Mouse (Mus musculus) neural tube, embryonic 14.5 days (tissue): ENCODE results near the gene Hnrnpll. TPM values are rescaled to one million over a fixed set of nuclear protein-coding genes. Genes with fewer than 3 reads are reported as not detected.
A peak's percentile ranks its signal among the peaks of the same experiment; 100 is the strongest.
"Not testable (repeated sequence)": the region's sequence is repeated elsewhere in the genome, so short reads cannot be mapped to it uniquely, and the experiment has no call there.

Experiments used
- ATAC-seq: fragments of 200-750 bp; cut with Nextera tagmentation; 2 replicates; pipeline ENCODE4 v1.8.0; 2017; ENCODE audit warnings: low read depth, mild to moderate bottlenecking, moderate TSS enrichment, moderate library complexity
- H3K27ac ChIP-seq: fragments of 300-500 bp; sonication (generic); 2 replicates; pipeline ENCODE4 v1.5.1; 2014; ENCODE audit warnings: low read depth, mild to moderate bottlenecking, control low read depth, low read length, moderate library complexity, mixed read lengths
- H3K27me3 ChIP-seq: fragments of 300-500 bp; sonication (generic); 2 replicates; pipeline ENCODE4 v1.6.1; 2014; ENCODE audit warnings: low read length; ENCODE audit not compliant: control insufficient read depth, insufficient read depth
- H3K36me3 ChIP-seq: fragments of 300-500 bp; sonication (generic); 2 replicates; pipeline ENCODE4 v1.6.1; 2014; ENCODE audit warnings: low read length, mixed read lengths; ENCODE audit not compliant: control insufficient read depth, insufficient read depth
- H3K4me1 ChIP-seq: fragments of 300-500 bp; sonication (generic); 2 replicates; pipeline ENCODE4 v1.6.1; 2014; ENCODE audit warnings: low read length; ENCODE audit not compliant: control insufficient read depth, insufficient read depth
- H3K4me2 ChIP-seq: fragments of 300-500 bp; sonication (generic); 2 replicates; pipeline ENCODE4 v1.6.1; 2014; ENCODE audit warnings: mild to moderate bottlenecking, low read depth, low read length, control low read depth
- H3K4me3 ChIP-seq: fragments of 300-500 bp; sonication (generic); 2 replicates; pipeline ENCODE4 v1.5.1; 2014; ENCODE audit warnings: low read depth, low read length, control low read depth, mixed read lengths
- H3K9ac ChIP-seq: fragments of 300-500 bp; sonication (generic); replicated peaks from 2 replicates; pipeline ENCODE4 v1.6.1; 2014; ENCODE audit warnings: low read depth, mild to moderate bottlenecking, control low read depth, low read length, mixed read lengths
- H3K9me3 ChIP-seq: fragments of 300-500 bp; sonication (generic); 2 replicates; pipeline ENCODE4 v1.6.1; 2016; ENCODE audit warnings: low read length; ENCODE audit not compliant: control insufficient read depth
- WGBS: fragments of 180-500 bp; shearing (Covaris S2); extraction: QIAGEN DNeasy Blood & Tissue Kit; methylation state at CpG from one replicate; pipeline ENCODE4 v1.1.7; 2014; 5-methylcytosine and 5-hydroxymethylcytosine counted together
- polyA plus RNA-seq: library from polyadenylated mRNA; unstranded; fragments of >200 nt; fragmentation: Nextera tagmentation; extraction: Ambion mirVana; gene quantifications from 2 replicates; pipeline ENCODE4 v1.2.1, GENCODE M21; 2014

Gene Hnrnpll
- polyA plus RNA-seq, 1 experiment from 2014 or later: 66.5 TPM

DNA sequence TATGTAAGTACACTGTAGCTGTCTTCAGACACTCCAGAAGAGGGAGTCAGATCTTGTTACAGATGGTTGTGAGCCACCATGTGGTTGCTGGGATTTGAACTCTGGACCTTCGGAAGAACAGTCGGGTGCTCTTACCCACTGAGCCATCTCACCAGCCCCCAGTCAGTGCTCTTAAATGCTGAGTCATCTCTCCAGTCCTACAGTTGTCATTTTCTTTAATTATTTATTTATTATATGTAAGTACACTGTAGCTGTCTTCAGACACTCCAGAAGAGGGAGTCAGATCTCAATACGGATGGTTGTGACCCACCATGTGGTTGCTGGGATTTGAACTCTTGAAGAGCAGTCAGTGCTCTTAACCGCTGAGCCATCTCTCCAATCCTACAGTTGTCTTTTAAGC lies 45.7 kb downstream of the Hnrnpll start:
- not testable (repeated sequence) for H3K9me3 ChIP-seq, ATAC-seq, H3K27ac ChIP-seq, H3K4me3 ChIP-seq, H3K9ac ChIP-seq, H3K27me3 ChIP-seq, H3K4me1 ChIP-seq, H3K4me2 ChIP-seq, H3K36me3 ChIP-seq
- WGBS: 90% methylated on average over 4 of the region's 4 CpGs

DNA sequence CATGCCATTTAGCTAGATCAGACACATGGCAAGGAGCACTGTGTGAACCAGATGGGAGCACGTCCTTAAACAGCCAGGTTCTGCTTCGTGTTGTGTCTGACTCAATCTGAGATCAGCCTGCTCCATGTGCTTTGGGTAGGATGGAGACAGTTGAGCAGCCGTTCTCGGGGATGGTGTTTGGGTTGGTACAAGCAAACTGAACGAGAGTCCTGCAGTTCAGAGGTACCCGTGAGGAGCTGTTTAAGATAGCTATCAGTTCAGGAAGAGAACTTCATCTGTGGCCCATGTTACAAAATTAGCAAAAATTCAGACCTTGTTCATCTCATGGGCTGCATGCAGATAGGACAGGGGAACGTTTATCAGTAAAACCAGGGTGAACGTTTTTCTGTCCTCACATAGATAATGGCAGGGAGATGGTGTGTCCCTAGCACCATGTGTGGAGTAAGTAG lies 47.7 kb downstream of the Hnrnpll start:
- Histone ChIP-seq H3K36me3 (no peaks in the 10 kb centered on the region), H3K4me1 (0 out of 2 replicates have a peak, but pooled peaks cover 2% of the 10 kb centered on the region), H3K9me3 (no peaks in the 10 kb centered on the region), H3K27ac (no peak overlapping the region), H3K9ac (no peak overlapping the region), H3K4me2 (no peak overlapping the region), H3K27me3 (no peaks in the 10 kb centered on the region), H3K4me3 (no peak overlapping the region)
- 89% methylated on average over 8 of the region's 8 CpGs for WGBS
- ATAC-seq: no peak

DNA sequence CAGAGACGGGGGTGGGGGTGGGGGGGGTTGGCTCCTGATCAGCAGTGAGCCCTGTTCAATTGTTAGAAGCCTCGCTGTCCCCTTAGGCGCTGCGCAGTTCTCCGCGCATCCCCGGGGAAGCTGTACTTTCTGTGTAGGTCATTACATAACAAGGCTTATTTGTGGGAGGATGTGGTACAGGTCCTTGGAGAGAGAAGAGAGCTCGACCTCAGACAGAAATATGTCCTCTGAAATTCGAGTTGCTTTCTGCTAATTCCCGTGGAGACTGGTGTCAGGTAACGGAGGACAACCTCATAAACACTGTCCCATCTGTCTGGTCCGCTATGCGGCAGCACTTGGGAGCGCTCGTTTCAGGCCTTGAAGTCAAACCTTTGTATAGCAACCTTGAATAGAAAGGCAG lies 52.2 kb downstream of the Hnrnpll start:
- Histone ChIP-seq H3K36me3 (no peaks in the 10 kb centered on the region), H3K4me1 (peaks cover 6% of the 10 kb centered on the region; the same call in 1 of the 2 replicates), H3K9ac (no peak overlapping the region), H3K4me2 (no peak overlapping the region), H3K27ac (no peak overlapping the region), H3K27me3 (no peaks in the 10 kb centered on the region), H3K4me3 (no peak overlapping the region), H3K9me3 (no peaks in the 10 kb centered on the region)
- 31% methylated on average over 15 of the region's 15 CpGs for WGBS
- ATAC-seq: no peak

DNA sequence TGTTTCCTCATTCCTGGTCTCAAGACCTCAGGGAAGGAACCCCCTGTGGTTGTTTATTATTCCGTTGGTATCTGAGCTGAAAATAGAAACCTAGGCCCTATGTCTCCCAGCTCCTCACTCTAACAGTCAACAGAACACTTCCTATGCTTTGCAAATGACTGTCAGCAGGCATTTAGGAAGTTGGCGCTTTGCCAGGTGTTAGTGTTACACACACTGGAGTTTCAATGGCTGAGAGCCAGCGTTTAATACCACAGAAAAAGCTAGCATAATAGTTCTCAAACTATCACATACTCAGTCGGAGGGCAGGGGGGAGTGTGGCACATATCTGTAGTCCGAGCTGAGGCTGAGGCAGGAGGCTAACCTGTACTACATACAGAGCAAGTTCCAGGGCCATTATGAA lies 53.3 kb downstream of the Hnrnpll start:
- no peak overlapping the region for H3K4me3 ChIP-seq
- H3K4me2 ChIP-seq: no peak overlapping the region
- no peaks in the 10 kb centered on the region for H3K27me3 ChIP-seq
- peak; percentile 67; the same call in 1 of the 2 replicates for ATAC-seq
- no peaks in the 10 kb centered on the region for H3K36me3 ChIP-seq
- no peak overlapping the region for H3K9ac ChIP-seq
- 33% methylated on average over 5 of the region's 5 CpGs for WGBS
- H3K27ac ChIP-seq: peak overlapping the region; percentile 34; the same call in 1 of the 2 replicates
- H3K9me3 ChIP-seq: no peaks in the 10 kb centered on the region
- H3K4me1 ChIP-seq: peaks cover 6% of the 10 kb centered on the region; the same call in 1 of the 2 replicates

DNA sequence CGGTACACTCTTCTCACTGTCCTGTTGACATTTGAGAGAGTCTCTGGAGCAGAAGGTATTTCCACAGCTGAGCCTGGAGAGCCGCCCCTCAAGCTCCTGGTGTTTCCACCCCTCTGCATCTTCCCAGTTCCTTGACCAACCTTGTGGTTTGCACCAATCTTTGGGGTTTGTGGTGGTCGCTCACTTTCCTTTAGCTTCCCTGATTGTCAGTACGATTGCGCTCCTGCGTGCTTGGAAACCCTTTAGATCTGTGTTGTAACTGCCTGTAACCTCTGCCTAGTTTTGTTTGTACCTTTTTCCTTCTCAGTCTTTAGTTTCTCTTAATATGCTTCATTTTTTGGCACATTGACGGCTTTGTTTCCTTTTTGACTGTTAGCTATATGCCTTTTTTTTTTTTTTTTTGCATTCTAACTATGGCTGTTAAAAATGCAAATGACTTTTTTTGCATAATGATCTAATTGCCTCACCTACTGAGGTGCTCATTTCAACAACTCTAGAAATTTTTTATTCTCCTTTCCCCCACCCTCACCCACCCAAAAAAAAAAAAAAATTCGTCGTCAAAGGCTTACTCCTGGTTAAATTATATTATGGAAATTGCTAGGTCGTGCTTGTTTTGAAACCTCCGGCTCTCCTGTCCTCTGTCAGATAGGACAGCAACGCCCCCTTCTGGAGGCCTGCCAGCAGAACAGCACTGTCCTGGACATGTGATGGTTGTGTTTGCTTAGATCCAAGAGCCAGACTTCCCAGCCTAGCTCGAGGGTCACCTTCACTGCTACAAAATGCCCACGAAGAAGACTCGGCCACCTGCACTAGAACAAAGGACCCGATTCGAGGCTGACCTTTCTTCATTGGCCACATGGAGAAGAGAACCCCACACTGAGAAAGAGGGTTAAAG lies 57.5 kb downstream of the Hnrnpll start:
- no peak overlapping the region for H3K4me2 ChIP-seq
- ATAC-seq: no peak
- H3K36me3 ChIP-seq: no peaks in the 10 kb centered on the region
- H3K27ac ChIP-seq: no peak overlapping the region
- no peaks in the 10 kb centered on the region for H3K27me3 ChIP-seq
- H3K4me1 ChIP-seq: peaks cover 4% of the 10 kb centered on the region; the same call in 1 of the 2 replicates
- 48% methylated on average over 17 of the region's 17 CpGs for WGBS
- H3K9ac ChIP-seq: no peak overlapping the region
- H3K9me3 ChIP-seq: no peaks in the 10 kb centered on the region
- H3K4me3 ChIP-seq: no peak overlapping the region

DNA sequence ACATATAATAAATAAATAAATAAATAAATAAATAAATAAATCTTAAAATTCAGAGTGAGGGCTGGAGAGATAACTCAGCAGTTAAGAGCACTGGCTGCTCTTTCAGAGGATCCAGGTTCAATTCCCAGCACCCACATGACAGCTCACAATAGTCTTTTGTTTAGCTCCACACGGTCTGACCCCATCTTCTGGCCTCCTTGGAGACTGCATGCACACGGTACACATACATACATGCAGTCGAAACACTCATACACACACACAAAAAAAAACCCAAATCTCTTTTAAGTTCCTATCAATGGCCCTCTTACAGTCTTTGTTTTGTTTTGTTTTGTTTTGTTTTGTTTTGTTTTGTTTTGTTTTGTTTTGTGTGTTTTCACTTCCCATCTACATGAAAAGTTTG lies 58.3 kb downstream of the Hnrnpll start:
- not testable (repeated sequence) for H3K9ac ChIP-seq, H3K4me2 ChIP-seq, ATAC-seq, H3K27me3 ChIP-seq, H3K4me3 ChIP-seq, H3K4me1 ChIP-seq, H3K9me3 ChIP-seq, H3K36me3 ChIP-seq, H3K27ac ChIP-seq
- 96% methylated on average over 3 of the region's 3 CpGs for WGBS

DNA sequence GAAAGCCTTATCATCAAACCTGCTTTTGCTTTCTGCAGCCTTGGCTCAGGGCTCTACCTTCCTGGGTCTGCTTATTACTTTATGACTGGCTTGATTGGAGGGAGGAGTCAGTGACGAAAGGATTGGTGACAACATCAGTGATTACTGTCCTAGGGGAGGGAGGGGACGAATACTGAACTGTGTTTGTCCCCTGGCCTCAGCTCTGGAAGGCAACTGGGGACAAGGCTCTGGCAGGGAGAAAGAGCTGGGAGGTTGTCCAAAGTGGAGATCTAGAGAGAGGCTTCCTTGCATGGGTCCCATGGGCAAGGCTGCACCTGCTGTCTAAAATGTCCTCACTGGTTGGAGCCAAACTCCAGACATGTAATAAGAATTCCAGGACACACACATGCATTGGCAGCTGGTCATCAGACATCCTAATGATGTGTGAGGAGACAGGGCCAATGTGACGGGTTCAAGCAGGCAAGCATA lies 59.7 kb downstream of the Hnrnpll start:
- Histone ChIP-seq H3K9ac (no peak overlapping the region), H3K9me3 (no peaks in the 10 kb centered on the region), H3K27me3 (no peaks in the 10 kb centered on the region), H3K4me1 (no peaks in the 10 kb centered on the region), H3K36me3 (no peaks in the 10 kb centered on the region), H3K4me2 (no peak overlapping the region), H3K27ac (no peak overlapping the region), H3K4me3 (no peak overlapping the region)
- no peak for ATAC-seq
- 46% methylated on average over 3 of the region's 3 CpGs for WGBS

DNA sequence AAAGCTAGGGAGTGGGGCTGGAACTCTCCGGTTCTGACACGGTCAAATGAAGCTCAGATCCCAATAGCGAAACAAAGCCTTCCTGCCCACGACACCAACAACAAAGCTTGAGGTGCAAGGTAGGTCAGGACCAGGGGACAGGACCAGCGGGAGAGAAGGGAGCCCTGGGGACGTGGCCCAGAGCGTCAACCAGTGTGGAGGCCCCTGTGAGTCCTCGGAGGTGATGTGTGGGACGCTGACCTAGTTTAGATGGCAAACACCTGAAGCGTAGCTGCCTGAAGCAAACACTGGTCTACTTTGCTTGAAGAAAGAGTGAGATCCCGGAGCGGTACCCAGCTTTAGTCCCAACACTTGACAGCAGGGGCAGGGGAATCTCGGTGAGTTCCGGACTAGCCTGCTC lies 62.5 kb downstream of the Hnrnpll start:
- 92% methylated on average over 14 of the region's 14 CpGs for WGBS
- Histone ChIP-seq H3K27ac (no peak overlapping the region), H3K36me3 (no peaks in the 10 kb centered on the region), H3K4me2 (no peak overlapping the region), H3K4me1 (no peaks in the 10 kb centered on the region), H3K9ac (no peak overlapping the region), H3K4me3 (no peak overlapping the region), H3K9me3 (no peaks in the 10 kb centered on the region), H3K27me3 (no peaks in the 10 kb centered on the region)
- no peak for ATAC-seq

DNA sequence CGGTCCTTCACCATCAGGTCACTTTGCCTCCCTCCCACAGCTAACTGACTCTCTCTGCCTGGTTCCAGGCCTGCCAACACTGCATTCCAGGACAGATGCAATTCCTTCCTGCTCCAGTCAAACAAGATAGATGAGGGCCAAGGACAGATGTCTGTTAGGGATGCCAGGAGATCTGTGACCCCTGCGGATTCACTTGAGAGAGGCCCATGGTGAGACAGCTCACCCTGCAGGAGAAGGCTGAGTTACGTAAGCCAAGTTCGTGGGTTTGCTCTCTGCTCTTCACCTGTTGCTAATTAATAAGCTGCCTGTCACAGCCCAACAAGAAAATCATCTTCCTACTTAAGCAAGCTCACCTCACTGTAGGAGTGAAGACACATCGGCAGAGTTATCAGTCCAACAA lies 63.1 kb downstream of the Hnrnpll start:
- Histone ChIP-seq H3K36me3 (no peaks in the 10 kb centered on the region), H3K27me3 (no peaks in the 10 kb centered on the region), H3K4me3 (no peak overlapping the region), H3K9ac (no peak overlapping the region), H3K27ac (no peak overlapping the region), H3K9me3 (no peaks in the 10 kb centered on the region), H3K4me2 (no peak overlapping the region), H3K4me1 (no peaks in the 10 kb centered on the region)
- no peak for ATAC-seq
- 88% methylated on average over 5 of the region's 5 CpGs for WGBS
